Mouse (Mus musculus) mouse embryonic stem cell (cell line): ENCODE results near the gene Cdh12.
"Not testable (repeated sequence)": the region's sequence is repeated elsewhere in the genome, so short reads cannot be mapped to it uniquely, and the experiment has no call there.

Source experiments
- in situ Hi-C, 2 experiments: fragments of 300-500 bp; cut with MboI; formaldehyde crosslinking; loops; 1 replicate in 1 of 2; 3 replicates in 1 of 2; pipeline ENCODE4 v1.14.3; 2019 to 2020; ENCODE audit warnings: low sequenced_read_pairs in 2 of 2, low pct_unique_long_range_greater_than_20kb in 1 of 2, mixed read lengths in 1 of 2; ENCODE audit not compliant: unreplicated experiment in 1 of 2

The Cdh12 gene

GRCm38 (mm10) chr15:21000541-21000940 lies 551.5 kb downstream of the Cdh12 start:
- in situ Hi-C loops = no loop called here

- in situ Hi-C loops = no loop called here
Observed at GRCm38 (mm10) chr15:21007931-21008330, 558.9 kb downstream of the Cdh12 start.

GRCm38 (mm10) chr15:21008487-21008886 lies 559.4 kb downstream of the Cdh12 start:
- in situ Hi-C loops = no loop called here

GRCm38 (mm10) chr15:21008969-21009368 lies 559.9 kb downstream of the Cdh12 start:
- in situ Hi-C loops = no loop called here

- in situ Hi-C loops = no loop called here
Observed at GRCm38 (mm10) chr15:21063683-21064082, 614.6 kb downstream of the Cdh12 start.

- in situ Hi-C loops = no loop called here
Observed at GRCm38 (mm10) chr15:21069264-21069663, 620.2 kb downstream of the Cdh12 start.

DNA sequence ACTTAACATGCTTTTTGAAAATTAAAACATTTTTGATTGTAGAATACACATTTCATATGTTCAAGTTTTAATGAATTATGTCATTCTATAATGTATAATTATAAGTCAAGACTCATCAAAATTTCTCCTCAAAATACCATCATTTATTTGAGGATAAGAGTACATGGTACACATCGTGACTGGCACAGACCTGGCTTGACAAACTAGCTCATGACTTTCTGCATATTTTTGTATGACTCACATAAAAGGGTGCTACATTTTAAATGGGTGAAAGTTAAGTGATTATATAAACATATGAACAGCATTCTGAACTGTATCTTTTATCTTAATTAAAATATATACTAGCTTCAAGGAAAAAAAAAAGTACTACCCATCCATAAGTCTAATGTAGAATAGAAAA lies 643.8 kb downstream of the Cdh12 start:
- in situ Hi-C loops = no loop called here

DNA sequence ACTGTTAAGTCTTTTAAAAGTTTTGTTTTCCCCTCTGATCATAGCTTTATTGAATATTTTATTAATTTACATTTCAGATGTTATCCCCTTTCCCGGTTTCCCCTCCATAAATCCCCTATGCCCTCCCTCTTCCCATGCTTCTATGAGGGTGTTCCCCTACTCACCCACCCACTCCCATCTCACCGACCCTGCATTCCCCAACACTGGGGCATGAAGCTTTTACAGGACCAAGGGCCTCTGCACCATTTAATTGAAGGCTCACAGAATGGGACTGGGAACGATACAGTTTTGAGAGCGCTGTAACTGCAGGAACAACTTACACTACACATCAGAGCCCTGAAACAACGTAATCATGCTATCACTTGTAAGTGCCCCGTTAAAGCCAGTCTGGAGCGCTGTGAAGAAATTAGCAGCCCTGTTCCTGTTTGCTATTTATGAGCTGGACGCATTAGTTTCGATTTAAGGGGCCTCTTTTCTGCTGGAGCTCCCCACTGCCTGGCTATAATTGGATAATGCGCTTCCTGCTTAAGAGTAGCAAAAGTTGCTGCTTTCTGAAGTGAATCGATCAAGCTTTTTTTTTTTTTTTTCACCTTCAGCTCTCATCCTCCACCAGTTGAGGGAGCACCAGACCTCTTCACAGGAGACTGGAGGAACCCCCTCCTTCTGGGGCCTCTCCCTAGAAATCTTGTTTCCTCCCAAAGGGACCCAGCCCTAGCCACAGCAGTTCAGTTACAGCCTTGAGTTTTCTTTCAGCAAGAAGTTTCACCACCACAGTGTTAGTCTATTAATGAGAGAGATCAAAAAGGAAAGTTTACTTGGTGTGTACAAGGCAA lies 660.2 kb downstream of the Cdh12 start:
- in situ Hi-C loops = loop anchor here in 1 of 2 experiments (25.0 kb wide), 1 partner anchor 303 kb away; no protein-coding TSS in a partner anchor

DNA sequence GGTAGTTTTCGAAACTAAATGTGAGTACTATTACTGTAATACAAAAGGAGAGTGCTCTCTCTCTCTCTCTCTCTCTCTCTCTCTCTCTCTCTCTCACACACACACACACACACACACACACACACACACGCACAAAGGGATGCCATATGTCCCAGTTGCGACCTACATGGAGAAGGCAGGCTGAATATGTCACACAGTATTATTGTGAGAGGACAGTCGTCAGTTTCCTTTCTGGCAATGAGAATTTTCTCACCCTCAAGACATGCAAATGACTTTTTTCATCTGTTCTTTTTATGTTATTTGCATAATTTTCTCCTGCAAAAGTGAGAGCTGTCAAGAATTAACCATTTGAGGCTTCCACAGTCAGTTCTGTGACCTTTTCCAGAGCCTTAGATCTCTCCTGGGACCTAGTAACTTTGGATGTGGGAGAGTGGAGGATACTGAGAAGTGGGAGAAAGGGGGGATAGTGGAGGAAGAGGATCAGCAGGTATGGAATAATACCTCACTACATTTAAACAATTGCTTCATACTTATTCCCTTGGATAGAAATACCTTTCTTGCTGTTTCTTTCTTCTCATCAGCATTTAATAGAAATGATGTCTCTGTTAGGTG lies 660.9 kb downstream of the Cdh12 start:
- in situ Hi-C loops = loop anchor here in 1 of 2 experiments (25.0 kb wide), 1 partner anchor 302 kb away; no protein-coding TSS in a partner anchor

- in situ Hi-C loops = loop anchor here in 1 of 2 experiments (25.0 kb wide), 1 partner anchor 301 kb away; no protein-coding TSS in a partner anchor
Observed at GRCm38 (mm10) chr15:21110874-21111603, 662.0 kb downstream of the Cdh12 start.

DNA sequence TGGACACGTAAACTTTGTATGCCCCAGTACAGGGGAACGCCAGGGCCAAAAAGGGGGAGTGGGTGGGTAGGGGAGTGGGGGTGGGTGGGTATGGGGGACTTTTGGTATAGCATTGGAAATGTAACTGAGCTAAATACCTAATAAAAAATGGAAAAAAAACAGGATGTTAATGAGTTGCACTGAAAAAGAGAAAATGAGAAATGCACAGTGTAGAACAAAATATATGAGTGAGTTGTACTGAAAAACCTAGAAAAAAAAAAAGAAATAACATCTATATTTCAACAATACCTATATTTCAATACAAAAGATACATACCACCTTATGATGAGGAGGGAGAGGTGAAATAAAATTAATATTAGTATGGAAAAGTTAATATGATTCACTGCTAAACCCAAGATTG lies 665.7 kb downstream of the Cdh12 start:
- in situ Hi-C loops = loop anchor here in 1 of 2 experiments (25.0 kb wide), 1 partner anchor 298 kb away; no protein-coding TSS in a partner anchor

GRCm38 (mm10) chr15:21130660-21131059 lies 681.6 kb downstream of the Cdh12 start:
- in situ Hi-C loops = no loop called here

- in situ Hi-C loops = no loop called here
Observed at GRCm38 (mm10) chr15:21132999-21133398, 683.9 kb downstream of the Cdh12 start.

DNA sequence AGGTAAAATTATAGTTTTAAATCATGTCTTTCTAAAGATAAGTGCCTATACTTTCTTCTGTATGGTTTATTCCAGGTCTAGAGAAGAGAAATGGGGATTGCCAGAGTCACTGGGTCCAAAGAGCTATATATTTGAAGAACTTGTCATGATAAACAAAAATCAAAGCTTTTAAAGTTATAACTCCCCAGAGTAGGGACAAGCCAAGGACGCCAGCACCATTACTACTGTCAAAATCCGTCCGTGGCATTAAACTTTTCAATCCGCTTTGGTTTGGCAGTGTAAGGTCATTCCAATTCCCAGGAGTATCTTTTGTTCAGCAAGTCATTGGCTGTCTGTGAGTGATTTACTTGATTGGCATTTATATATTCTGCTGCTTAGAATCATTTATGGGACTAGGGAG lies 697.8 kb downstream of the Cdh12 start:
- in situ Hi-C loops = no loop called here

DNA sequence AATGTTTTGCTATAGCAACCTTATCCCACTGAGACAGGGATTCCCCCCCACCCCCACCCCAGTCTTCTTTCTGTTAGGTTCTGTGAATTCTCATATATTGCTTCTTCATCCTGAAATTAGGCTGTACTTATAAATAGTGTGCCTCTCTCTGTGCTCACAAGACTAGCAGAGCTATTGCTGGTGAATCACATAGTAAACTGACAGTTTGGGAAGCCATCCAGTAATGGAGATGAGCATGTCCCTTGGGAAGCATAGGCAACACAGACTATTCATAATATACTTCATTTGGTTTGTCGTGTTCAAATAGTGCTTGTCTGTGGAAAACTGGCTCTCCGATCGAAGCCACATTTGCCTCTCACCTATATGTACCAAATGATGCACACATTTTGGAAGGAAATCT lies 704.5 kb downstream of the Cdh12 start:
- in situ Hi-C loops = no loop called here

DNA sequence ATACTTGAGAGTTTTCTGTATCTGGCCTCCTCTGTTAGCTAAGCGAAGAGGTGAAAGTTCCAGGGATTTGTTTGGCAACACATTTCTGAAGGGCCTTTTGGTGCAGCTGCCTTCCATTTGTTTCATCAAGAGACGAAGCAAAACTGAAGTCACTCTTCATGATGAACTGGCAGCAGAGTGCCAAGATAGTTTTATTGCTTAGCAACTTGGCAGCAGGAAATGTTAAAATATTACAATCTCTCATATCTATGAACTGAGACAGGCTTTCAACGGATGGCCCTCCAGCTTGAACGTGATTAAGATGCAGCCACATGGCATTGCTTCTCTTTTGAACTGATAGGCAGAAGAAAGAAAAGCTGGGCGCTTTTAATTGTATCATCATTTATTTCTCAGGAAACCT lies 730.7 kb downstream of the Cdh12 start:
- in situ Hi-C loops = no loop called here

DNA sequence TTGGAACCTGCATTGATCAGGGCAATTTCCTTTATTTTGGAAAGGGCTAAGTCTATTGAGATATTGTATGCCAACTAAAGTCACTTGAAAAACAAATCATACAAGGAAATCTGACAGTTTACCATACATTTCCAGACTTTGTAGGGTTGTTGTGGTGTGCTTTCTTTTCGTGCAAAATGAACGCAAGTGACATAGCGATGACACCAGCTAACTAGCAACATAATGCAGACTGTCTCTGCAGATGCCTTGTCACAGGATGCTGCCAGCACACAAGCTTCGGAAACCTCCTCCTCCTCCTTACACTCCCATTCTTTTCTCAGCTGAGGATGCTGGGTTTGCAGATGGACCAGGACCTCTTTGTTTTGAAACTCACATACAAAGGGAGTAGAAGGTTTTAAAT lies 731.1 kb downstream of the Cdh12 start:
- in situ Hi-C loops = no loop called here

- in situ Hi-C loops = no loop called here
Observed at GRCm38 (mm10) chr15:21185799-21186198, 736.7 kb downstream of the Cdh12 start.

- in situ Hi-C loops = not testable (repeated sequence)
Observed at GRCm38 (mm10) chr15:21210089-21210488, 761.0 kb downstream of the Cdh12 start.
